Mouse (Mus musculus): ENCODE data around the gene Zdhhc13.

Zdhhc13 gene

GRCm38 (mm10) chr7:48788851-48789572, at the start of gene Zdhhc13:
Zdhhc13 (plus strand) TSS chr7:48789003.
- peak; percentile 97 for DNase-seq (ENCODE audit: low read depth, low spot score)

- DNase-seq (ENCODE audit: low read depth, low spot score) = peak; percentile 92
Measured at GRCm38 (mm10) chr7:48749298-48750163, 39.3 kb upstream of the Zdhhc13 start.

DNA sequence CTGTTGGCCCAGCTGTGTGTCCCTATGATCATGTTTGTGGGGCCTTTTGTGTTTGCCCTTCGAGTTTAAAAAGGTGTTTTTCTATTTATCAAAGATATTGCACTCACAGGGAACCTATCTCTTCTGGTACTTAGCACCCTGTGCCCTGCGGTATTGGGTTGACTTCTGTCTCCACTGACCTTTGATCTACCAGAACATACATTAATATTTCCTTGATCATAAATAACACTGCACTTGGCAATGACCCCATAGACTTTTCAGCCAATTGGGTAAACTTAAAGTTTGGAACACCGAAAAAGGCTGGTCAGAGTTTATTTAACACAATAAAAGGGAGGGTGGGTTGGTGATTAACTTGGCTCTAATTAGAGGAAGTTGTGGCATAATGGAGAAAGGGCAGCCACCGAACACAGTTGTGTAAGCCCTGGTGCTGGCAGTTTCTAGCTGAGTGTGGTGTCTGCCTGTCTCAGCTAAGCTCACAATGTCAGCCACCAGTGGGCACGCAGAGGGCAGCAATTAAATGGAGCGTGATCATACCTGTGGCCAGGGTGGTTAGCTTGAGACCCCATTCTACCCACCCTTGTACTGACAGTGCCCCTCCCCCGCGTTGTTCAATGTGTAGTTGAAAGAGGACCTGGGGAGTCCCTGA, 38.5 kb upstream of the Zdhhc13 start:
- peak; percentile 70 for DNase-seq (ENCODE audit: low read depth, low spot score)

- no peak for DNase-seq (ENCODE audit: low read depth, low spot score)
Measured at GRCm38 (mm10) chr7:48751222-48751621, 37.6 kb upstream of the Zdhhc13 start.

DNA sequence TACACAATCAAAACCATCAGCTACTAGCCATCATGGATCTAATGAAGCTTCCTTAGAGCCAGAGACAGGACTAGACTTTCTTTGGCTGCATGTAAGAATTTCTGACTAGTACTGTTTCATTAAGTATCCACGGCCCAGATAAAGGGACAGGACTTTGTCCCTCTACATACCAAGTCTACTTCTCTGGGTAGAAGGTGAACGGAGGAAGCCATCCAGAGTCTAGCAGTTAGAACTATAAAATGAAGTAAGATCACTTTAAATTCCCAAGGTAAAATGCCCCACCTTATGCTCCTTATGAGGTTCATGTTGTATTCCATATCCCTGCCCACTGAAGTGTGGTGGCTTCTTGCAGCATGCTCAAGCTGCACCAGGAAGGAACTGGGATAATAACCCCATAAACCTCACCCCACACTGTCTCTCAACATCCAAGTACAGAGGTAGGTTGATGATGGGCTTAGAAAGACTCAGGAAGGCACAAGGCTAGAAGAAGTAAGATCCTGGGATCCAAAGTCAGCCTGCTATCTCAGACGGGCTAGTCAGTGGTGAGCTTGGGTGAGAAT, 34.3 kb upstream of the Zdhhc13 start:
- no peak for DNase-seq (ENCODE audit: low read depth, low spot score)

- DNase-seq (ENCODE audit: low read depth, low spot score) = no peak
Measured at GRCm38 (mm10) chr7:48755825-48756224, 33.0 kb upstream of the Zdhhc13 start.

DNA sequence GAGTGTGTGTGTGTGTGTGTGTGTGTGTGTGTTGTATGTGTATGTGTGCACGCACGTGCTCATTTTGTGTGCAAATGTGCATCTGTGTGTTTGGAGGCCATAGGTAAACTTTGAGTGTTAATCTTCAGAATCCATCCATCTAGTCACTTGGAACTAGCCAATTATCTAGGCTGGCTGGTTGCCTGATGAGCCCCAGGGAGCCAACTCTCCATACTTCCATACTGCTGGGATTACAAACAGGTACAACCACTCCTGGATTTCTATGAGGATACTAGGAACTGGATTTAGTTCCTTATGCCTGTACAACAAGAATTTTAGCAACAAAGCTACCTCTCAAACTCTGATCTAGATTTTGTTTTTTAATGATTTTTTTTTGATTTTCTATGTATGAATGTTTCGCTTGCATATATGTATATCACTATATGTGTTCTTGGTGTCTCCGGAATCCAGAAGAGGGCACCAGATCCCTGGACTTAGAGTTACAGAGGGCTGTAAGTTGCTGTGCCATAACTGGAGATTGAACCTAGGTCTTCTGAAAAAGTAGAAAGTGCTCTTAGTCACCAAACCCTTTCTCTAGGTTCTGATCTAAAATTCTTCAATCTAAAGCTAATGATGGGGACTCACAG, 32.4 kb upstream of the Zdhhc13 start:
- DNase-seq (ENCODE audit: low read depth, low spot score) = no peak

DNA sequence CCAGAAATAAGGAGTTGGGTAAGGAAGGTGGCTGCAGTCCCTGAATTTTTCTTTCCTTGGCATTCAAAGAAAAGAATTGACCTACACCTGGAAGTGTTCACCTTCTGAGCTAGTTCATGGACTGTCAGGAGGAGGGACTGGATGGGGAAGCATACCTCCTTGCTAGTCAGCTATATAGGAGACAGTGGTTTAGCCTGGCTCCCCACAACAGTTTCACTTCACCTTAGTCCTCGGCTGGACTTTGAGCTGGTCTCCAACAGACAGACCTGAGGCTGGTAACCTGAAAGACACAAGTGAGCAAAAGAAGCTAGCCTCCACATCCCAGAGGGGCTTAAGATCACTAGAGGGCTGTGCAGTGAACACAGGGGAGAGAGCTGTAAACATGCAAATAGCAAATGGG, 30.7 kb upstream of the Zdhhc13 start:
- no peak for DNase-seq (ENCODE audit: low read depth, low spot score)

DNA sequence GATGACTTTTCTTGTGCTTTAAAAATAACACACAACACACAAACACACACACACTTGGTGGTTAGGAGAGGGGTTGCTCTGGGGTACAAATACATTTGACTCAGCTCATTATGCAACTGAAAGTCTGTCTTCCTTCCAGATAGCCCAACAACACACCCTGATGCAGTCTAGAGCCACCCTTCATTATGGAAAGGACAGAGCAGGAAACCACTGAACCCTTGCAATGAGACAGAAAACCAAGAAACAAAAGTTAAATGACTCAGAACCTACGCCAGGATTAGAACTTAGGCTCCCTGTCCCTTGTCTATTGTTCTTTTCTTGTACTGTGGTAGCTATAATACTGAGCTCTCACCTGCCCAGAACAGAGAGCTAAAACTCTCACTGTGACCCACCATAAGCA, 28.0 kb upstream of the Zdhhc13 start:
- no peak for DNase-seq (ENCODE audit: low read depth, low spot score)

GRCm38 (mm10) chr7:48762289-48762688, 26.5 kb upstream of the Zdhhc13 start:
- DNase-seq (ENCODE audit: low read depth, low spot score) = no peak

DNA sequence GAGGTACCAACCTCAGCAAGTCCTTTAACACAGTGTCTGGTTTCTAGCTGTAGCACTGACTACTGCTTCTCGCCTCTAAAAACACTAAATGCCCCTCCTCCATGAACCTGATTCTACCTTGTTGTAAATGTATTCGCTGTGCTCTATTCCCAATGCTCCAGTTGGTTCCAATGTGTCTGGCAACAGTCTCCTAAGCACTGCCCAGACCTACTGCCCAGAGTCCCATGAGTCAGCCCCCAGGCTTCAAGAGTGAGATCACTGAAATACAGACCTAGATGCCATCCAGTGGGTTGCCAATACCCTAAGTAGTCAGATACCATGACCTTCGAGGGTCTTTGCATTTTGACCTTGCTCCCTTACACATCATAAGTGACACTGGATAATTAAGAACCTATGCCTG, 26.1 kb upstream of the Zdhhc13 start:
- DNase-seq (ENCODE audit: low read depth, low spot score) = no peak

DNA sequence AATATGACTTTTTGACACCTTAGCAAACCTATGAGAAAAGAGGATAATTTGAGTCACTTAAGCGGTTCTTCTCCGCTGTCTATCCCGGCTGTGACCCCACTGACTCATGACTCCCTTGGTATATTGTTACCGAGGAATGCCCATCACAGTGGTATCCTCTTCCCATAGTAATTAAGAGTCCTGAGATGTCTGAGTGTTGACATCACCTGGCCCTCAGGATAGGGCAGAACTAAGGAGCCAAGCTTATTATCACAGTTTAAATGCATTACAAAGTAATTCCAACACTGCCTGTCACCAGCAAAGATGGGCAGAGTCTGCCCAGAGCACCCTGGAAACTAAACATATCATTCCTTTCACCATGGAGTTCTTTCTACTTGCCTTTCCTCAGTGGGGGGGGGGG, 22.8 kb upstream of the Zdhhc13 start:
- no peak for DNase-seq (ENCODE audit: low read depth, low spot score)

DNA sequence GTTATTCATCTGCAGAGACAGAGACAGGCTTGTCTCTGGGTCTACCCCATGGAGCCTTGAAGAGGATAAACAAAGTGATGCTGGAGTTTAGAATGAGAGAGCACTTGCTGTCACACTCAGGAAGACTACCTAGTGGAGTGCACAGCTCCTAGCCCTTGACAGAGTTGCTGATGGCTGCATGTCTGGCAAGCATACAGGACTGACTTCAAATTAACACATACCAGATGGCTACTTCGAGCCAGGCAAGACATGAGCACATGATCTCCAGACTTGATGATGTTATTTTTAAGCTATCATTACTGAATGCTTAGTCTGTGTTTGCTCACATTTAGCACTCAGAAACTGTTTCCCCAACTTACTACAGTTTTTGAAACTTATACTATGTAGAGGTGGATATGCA, 19.1 kb upstream of the Zdhhc13 start:
- DNase-seq (ENCODE audit: low read depth, low spot score) = no peak

DNA sequence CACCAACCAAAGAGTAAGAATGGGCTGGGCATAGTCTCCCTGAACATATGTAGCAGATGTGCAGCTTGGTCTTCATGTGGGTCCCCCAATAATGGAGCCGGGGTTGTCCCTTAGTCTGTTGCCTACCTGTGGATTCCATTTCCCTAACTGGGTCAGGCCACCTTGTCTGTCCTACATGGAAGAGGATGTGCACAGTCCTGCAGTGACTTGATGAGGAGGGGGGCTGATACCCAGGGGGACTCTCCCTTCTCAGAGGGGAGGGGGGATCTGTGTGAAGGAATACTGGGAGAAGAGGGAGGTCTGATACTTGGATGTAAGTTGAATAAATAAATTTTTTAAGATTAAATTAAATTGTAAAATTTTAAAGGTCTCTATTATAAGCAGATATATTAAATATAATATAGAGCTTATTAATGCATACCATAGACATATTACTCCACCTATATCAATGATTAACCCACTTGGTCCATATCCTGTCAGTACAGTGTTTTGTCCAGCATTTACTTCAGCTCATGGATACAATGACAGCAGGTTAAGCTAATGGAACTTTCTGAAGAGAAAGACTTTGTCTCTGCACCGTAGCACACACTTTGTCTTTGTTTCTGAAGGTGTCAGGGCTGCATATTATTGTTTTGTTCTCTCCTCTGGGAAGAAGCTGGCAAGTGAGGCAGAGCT, 16.6 kb upstream of the Zdhhc13 start:
- no peak for DNase-seq (ENCODE audit: low read depth, low spot score)

GRCm38 (mm10) chr7:48773333-48773732, 15.5 kb upstream of the Zdhhc13 start:
- no peak for DNase-seq (ENCODE audit: low read depth, low spot score)

GRCm38 (mm10) chr7:48774633-48775032, 14.2 kb upstream of the Zdhhc13 start:
- no peak for DNase-seq (ENCODE audit: low read depth, low spot score)

DNA sequence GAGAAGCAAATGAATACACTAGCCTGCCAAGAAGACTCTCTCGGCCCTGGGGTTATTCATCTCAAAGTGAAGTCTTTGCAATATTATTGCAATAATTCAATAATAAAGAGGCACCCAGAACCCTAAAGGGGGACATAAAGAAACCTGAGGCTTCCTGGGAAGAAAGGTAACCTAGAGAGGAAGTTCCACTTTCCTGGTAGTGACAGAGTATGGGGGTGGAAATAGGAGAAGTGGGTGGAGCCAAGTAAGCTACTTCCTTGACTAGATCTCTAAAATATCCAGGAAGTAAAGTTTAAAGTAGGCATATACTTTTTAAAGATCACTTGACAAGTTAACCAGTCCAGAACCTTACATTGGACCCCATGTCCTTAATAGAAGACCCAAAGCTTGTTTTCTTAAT, 13.4 kb upstream of the Zdhhc13 start:
- no peak for DNase-seq (ENCODE audit: low read depth, low spot score)

DNA sequence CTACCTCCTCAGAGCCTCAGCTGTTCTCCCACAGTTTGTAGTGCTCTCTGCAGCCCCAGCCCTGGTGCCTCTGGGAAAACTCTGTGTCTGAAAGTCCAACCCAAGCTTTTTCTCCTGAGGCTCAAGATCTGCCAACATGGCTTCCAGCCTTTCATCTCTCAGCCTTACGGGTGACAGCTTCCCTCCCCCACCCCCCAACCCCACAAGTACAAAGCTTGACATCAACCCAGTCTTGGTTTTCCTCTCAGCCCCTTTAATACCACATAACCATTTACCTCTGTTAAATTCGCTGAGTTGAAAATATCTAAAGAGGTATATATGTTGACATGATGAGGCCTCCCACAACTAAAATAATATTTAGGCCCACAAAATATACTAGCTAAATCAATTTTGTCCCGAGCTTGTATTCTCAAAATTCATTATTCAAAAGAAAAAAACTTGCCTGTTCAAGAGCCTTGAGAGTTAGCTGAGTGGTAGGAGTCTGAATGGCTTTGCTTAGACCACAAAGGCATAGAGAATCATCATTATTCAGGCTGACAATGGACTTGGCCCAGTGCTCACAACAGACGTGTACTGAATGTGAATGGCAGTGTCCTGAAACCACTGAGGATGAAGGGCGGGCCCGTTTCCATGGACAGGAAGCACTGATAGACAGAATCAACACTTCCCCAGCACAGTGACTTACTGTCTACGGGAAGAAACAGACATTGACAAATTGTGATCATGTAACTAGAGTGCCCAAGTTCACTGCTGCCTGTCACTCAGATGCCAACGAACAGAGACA, 10.9 kb upstream of the Zdhhc13 start:
- DNase-seq (ENCODE audit: low read depth, low spot score) = no peak

DNA sequence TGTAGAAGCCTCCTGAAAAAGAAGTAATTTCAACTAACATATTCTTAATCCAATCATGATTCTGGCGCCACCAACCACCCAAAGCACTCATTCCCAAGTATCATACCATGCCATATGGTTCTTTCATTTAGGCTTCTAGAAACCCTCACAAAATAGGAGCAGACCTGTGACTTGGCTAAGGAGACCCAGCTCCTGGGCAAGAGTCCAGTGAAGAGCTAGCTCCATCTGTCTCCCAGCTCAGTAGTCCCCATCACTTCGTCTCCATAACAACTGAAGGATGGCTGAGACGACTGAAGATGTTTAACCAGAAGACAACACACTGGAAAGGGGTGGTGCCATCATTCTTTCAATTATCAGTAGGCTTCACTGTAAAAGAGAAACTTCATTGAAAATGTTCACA, 9.7 kb upstream of the Zdhhc13 start:
- no peak for DNase-seq (ENCODE audit: low read depth, low spot score)

DNA sequence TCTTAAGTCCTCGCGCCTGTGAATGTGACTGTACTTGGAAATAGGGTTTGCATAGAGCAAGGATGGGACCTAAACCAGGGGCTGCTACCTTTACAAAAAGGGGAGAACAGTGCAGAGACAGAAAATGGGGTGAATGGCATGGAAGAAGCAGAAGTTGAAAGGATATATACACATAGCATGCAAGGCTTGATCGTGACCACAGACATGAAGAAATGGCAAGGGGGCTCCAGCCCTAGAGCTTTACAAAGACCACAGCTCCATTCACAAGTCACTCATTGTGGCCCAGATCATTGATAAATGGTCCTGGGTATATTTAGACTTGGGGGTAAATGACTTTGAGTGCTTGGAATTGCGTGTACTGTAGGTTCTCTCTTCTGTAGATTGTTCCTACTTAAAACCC, 6.4 kb upstream of the Zdhhc13 start:
- DNase-seq (ENCODE audit: low read depth, low spot score) = no peak

All from A20 (cell line).